Mouse (Mus musculus) c-Kit-positive CD71-positive TER-119-negative erythroid progenitor cells, embryonic 14.5 days (primary cell): ENCODE data around the gene Ntn4.

Experiments used
- DNase-seq: peaks from one replicate; pipeline ENCODE4 v3.0.0-alpha.2; 2013; ENCODE audit warnings: low read depth

Gene Ntn4

DNA sequence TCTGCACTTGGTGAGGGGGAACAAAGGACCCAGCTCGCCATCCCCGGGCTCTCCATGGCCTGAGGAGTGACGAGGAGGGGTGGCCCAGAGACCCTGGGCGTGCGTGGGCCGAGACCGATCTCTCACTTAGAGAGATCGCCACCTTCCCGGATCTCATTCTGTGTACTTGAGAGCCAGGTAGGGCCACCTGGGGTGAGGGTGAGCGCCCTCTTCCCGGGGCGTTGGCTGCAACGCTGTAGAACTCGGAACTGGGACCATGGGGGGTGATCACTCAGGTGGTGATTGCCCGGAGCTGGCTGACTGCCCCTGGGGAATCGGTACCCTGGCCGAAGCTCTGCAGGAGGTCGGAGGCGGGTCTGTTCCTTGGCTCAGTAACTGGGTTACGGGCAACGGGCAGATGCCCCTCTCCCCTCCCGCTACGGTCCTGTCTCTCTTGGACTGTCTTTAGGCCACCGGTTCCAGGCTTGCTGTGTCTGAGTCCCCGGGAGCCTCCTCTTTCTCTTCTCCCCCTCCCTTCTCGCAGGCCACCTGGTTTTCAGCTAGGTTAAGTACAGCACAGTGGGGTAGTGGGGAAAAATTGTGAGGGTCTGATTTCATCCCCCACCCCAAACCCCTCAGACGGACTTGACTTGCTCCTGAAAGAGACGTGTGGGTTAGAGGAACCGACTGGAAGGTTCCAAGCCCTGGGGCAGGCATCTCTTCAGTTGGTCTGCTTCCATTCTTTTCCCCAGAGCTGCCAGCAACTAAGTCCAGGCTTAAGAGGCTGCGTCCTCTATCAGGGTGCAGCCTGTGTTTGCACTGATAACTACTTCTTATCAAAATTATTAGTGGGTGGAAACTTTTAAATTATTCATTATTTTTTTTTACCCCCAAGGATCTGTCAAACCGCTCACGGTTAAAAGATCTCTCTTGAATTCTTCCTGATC, 1.6 kb downstream of the Ntn4 start:
- DNase-seq, result no peak

DNA sequence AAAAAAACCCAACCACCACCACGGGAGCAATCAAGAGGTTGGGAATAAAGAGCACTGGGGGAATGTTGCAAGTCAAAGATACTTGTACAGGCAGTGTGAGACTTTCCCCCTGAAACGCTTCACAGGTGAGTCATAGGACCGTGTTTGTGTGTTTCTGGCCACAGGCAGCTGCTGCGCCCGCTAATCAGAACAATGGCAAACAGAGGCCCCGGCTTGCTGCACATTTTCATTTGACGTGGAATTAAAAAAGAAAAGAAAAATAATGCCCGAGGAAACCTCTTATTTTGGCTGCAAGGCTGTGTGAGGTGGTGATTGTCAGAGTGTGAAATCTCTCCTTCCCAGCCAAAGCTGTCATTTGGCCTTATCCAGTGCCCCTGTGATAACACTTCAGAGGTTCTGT, 2.4 kb downstream of the Ntn4 start:
- no peak for DNase-seq

DNA sequence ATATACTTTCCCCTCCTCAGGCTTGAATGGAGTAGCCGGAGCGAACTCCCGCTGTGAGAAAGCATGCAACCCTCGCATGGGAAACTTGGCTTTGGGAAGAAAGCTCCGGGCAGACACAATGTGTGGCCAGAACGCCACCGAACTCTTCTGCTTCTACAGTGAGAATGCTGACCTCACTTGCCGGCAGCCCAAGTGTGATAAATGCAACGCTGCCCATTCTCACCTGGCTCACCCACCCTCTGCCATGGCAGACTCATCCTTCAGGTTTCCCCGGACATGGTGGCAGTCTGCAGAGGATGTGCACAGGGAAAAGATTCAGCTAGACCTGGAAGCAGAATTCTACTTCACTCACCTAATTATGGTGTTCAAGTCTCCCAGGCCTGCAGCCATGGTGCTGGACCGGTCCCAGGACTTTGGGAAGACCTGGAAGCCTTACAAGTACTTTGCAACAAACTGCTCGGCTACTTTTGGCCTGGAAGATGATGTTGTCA, 4.0 kb downstream of the Ntn4 start:
- no peak for DNase-seq

DNA sequence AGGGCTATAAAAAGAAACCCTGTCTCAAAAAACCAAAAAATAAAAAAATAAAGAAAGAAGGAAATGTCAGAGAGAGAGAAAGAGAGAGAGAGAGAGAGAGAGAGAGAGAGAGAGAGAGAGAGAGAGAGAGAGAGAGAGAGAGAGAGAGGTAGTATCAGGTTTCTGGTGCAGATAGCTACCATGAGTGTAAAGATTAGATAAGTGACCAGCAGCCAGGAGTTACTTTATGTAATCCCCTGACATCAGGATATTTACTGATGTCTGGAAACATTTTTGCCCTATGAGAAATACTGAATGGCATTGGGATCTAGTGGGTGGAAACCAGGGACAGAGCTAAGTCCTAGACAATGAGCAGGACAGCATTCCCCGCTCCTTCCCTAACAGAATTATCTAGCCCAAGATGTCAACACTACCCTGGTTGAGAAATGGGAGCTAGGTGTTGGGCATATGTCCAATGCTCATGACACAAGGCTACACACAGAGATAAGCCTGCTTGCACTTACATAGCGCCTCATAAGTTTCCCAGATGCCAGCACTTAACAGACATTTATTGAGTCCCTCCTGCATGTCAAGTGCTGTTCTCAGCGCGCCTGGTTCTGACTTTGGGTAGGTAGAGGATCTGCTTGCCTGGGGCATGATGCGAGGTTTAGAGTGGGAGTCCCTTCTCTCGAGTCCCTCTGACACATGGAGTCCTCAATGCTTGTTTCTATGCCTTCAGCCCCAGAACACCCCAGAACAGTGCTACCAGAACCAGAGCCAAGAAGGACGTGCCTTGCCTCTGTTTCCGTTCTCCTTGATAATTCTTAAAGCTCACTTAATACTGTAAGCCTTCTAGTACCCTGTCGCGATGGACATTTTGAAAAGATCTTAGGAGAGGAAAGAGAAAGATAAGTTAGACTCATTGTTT, 7.4 kb downstream of the Ntn4 start:
- DNase-seq, result no peak

DNA sequence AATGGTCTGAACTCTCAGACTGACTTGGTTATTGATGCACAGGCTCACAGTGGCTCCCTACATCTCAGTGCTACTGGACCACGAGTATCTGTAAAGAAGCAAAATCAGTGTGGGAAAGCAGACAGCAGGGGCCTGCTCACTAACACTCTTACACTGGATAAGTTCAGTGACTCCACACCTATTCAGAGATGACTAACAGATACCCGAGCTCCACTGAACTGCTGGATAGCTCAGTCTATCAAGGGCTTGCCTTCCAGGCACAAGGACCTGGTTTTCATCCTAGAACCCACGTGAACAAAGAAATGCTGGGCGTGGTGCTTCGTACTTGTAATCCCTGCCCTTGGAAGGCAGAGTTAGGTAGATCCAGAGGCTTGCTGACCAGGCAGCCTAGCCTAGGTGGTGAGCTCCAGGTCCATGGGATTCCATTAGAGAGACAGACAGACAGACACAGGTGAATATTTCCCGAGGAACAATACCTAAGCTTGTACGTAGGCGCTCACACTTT, 8.2 kb downstream of the Ntn4 start:
- no peak for DNase-seq

DNA sequence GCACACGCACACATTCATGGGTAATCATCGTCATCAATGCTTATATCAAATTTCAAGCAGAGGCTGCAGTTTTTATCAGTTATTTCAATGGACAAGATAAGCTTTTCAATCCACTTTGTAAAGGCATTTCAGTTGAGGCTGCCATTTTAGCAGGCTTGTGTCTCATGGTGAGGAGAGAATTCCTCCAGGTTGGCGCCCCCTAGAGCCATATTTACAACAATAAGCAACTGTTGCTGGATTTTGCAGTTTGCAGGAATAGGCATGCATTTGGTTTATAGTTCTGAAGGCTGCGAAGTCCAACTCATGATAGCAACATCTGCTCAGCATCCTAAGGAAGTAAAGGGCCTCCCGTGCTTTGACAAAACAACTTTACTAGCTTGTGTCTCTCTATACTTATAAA, 8.6 kb downstream of the Ntn4 start:
- no peak for DNase-seq

DNA sequence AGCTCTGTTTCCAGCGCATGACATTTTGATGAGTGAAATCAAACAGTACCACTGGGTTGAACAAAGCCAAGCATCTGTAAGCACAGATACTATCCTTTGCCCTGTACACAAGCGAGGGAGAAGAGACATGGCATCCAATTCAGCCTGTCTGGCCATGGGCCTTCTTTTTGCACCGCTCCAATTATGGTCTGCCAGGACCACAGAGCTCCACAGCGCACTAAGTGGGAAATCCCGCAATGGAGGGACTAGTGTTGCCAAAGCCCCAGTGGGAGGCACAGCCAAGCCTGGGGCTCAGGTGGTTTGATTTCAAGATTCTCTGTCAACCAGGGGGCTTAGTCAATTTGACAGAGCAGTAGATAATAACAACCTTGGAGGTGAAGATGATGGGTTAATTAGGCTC, 9.1 kb downstream of the Ntn4 start:
- no peak for DNase-seq

DNA sequence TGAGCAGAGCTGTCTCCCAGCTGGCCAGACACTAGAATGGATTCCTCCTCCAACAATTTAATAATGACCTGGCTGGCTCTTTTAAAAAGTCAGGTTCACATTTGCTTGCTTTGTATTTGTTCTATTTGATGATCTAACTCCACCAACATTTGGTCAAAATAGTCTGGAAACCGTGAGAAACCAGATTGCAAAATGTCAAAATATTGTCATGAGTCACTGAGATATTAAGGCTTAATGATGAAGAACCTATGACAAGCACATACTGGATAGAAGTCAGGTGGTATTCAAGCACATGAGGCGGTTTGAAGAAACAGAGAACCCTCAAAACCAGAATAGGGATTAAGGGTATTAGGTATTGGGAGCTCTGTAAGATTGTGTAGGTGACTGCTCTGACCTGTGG, 12.8 kb downstream of the Ntn4 start:
- no peak for DNase-seq

DNA sequence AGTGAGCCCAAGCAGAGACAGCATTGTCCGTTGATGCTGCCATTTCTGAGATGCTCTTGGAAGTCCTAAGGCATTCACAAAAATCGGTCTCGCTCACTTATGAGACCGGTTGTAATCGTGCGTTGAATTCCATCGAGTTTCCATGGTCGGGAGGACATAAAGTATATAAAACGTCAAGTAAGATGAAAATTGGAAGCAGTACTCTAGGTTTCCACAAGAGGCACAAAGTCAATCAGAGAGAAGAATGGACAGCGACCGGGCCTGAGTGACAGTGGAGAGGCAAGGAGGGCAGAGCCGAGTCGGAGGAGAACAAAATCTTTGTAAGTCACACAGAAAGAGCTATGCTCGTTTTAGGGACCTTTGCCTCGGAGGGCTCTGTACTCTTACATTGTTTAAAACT, 14.9 kb downstream of the Ntn4 start:
- DNase-seq, result no peak

DNA sequence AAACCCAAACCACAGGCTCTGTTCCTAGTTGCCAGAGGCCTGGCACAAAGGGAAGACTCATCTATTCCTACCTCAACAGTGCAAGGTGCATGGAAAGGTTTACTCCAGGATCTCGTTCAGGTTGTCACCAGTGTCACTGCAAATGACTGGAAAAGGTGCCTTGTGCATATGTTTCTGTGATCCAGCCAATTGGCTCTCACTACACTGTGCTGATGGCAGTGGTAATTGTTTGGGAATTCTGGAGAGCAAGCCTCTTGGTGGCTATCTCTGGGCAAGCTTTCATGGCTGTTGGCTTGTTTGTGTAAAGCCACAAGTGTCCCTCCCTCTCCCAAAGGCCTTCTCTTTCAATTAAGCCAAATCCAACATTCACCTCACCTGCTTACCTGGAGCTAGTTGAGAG, 19.3 kb downstream of the Ntn4 start:
- DNase-seq, result no peak

DNA sequence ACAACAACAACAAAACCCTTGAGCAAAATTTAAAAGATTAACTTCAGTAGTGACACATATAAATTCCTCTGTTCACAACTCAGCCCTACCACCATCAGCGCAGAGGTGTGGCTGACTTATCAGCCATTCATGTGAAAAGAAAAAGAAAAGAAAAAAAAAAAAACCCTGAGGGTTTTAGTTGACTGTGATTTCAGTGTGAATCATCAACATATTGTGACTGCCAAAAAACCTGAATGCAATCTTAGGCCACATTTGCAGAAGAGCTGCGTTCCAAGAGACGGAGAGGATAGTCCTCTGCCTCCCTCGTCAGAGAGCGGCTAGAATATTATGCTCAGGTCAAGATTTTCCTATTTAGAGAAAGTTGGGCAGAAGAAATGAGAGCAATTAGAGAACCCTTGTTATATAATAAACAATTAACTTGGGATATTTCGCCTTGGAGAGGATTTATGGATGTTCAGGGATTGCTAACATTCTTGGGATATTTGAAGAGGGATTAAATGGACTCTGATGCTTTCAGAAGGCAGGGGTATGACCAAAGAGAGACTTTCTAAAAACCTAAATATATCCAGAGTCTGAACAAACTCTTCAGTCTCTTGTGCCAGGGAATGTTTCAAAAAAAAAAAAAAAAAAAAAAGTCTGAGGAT, 21.0 kb downstream of the Ntn4 start:
- DNase-seq, result no peak

DNA sequence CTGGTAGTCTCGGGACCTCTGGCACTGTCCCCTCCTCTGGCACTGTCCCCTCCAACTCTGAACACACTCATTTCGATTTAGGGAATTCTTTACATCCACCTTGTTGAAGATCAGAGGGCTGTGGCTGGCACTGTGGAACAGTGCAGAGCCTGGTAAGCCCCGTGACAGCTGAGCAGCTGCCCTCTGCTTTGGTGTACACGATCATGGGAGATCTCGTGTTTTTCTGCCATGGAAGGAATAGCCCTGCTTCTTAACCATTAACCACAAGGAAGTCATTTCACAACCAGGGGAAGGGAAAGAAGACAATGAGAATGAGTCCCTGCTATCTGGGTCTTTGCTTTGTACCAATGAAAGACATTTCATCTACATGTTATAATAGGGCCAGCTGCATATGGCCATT, 21.5 kb downstream of the Ntn4 start:
- no peak for DNase-seq

DNA sequence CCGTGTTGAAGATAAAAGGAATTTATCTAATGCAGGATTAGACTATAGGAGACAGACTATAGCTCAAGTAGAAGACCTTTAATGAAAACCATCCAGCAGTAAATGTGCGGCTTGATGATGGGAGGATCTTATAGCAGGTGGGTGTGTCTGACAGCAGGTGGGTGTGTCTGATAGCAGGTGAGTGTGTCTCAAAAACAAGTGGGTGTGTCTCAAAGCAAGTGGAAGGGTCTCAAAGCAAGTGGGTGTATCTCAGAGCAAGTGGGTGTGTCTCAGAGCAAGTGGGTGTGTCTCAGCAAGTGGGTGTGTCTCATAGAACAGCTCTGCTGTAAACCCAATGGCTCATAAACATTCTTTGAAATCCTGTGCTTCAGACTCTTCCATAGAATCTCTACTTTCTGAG, 25.7 kb downstream of the Ntn4 start:
- peak; percentile 72 for DNase-seq

DNA sequence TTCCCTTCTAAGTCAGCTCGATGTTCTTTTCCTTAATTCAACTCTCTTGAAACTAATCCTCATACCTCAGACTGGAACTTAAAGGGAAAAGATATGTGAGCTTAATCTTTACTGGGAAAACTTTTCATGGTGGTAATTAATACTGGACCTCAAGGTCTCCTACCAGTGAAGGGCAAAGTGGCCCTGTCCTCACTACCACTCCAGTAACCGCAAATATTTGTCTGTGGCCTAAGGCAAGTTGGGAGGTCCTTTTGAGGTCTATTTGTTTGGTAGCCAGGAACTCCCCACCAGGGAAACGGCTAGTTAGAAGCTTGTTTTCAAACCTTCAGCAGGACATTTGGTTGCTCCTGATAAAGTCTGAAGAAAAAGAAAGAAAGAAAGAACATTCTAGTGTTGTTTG, 26.5 kb downstream of the Ntn4 start:
- DNase-seq, result no peak

DNA sequence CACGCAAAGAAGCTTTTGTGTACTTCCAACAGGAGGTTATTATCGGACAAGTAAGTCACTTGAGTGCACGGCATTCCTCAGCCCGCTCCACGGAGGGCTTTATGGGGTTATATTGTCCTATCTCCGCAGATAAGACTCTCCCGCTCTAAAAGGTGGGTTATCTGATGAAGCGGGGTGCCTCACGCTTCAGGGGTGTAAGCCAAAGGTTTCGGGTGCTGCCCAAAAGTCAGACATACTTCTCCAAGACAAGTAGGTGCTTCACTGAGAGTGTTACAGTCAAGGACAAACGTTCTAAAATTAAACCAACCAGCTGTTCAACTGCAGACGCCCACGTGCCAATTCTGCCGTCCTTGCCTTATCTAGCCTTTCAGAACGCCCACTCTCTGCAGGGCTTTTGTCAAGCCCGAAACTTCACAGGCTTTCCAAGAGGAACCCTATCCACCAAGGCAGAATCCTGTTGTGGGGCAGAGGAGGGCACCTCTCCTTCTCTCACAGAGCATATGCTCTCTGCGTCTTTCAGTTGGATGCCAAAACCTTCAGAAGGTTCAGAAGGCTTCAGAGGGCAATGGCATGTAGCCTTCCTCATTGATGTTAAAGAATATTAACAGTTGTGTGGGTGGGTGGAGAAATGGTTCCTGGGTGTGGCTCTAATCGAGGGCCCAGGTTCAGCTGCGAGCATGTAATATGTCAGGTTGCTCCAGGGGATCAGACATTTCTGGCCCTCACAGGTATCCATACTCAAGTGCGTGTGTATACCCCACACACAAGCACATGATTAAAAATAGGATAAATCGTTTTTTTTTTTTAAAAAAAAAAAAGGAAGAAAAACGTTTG, 32.4 kb downstream of the Ntn4 start:
- no peak for DNase-seq

DNA sequence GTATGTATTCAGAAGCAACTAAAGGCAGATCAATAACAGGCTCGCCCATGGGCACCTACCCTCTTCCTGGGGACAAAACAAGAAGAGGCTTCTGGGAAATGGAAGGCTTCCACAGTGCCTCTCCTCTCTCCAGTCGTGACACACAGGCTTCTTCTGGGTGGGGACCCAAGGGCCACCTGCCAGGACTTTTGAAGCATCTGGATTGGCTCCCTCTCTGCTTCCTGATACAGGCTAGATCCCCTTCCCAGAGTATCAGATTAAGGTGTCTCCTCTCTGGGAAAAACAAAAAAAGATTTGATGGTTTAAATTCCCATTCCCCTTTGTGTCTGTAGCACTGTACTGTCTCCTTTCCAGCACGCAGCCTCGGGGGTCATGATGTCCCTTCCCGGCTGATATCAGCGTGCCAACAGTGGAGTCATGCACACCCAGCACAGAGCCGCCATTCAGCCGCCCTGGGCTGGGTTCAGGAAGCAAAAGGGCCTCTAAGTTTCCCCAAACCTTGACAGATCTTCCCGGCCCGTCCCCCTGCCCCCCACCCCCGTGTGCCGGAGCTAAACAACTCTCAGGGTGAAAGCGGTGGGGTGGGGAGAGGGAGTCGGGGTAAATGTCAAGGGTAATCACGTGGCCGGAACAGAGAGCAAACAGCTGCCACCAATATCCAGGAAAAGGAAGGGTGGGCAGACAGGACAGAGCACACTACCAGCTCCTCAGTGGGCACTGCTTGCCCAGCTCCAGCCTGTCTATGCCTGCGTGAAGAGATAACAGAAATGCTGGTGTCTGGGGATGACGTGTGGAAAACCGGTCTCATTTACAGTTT, 38.9 kb downstream of the Ntn4 start:
- no peak for DNase-seq

DNA sequence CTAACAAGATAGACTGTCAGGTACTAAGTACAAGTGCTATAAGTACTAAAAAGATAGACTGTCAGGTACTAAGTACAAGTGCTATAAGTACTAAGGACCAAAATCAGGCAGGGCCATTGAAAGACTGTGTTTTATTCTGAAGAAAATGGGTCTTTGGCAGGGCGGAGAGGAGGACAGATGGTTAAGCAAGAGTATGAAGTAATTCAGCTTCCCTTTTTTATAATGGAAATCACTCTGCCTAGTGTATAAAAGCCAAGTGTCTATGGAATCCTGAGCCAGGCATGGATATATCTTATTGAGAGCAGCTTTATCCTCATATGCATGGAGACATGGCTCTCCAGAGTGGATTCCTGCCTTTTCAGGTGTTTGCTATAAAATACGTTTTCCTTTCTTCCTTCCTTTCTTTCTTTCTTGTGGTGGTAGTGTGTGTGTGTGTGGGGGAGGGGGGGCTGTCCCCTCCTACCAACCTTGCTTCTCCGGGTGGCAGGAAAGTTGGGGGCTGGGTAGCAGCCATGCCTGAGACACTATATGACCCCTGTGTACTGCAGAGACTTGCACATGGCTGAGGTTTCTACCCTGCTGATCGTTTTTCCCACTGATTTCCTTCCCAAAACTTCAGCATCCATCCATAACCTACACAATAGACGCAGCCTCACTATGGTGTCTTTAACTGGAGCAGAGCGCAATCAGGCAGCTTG, 40.3 kb downstream of the Ntn4 start:
- no peak for DNase-seq

DNA sequence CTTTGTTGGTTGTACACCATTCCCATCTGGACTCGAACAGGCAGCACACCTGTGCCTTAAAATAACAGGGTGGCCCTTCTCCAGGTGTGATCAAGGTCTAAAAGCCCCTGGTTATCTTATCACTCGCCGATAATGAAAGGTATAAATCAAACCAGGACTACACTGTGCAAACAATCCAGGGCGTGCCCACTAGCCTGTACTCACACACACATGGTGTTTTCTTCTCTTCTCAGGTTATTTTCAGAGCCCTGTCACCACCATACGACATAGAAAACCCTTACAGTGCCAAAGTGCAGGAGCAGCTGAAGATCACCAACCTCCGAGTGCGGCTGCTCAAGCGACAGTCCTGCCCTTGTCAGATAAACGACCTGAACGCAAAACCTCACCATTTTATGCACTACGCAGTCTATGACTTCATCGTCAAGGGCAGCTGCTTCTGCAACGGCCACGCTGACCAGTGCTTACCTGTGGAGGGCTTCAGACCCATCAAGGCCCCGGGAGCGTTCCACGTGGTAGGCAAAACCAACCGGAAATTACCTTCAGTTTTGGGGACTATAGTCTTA, 41.8 kb downstream of the Ntn4 start:
- no peak for DNase-seq

DNA sequence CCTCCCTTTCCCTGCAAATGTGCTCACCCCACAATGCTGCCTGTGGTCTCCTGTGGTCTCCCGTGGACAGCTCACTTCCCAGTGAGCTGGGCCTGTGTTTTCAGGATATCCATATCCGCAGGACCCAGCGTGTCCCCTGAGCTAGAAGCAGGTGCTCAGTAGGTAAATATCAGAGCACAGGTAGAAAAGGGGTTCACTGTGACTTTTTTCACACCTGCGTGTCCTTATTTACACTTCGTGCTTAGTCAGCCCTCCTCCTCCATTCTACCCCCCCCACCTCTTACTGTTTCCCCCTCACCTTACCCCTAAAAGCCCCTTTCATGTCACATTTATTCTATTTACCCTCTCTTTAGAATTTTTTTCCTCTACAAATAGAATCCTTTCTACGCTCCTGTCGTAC, 42.7 kb downstream of the Ntn4 start:
- no peak for DNase-seq

DNA sequence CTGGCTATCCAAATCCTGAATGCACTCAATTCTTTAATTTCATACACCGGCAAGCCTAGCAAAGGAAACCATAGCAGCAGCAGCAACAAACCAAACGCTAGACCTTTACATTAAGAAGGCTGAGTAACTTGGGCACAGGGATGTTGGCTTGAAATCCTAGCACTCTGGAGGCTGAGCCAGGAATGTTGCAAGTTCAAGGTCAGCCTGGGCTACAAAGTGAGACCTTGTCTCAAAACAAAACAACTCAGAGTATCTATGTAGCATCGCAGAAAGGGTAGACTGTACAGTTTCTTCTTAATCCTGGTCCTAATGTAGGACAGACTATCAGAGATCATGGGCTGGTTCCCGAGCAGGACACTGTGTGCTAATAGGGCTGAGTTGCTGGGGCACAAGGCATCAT, 43.4 kb downstream of the Ntn4 start:
- no peak for DNase-seq
